Comparison of ENCODE assay signal across 21 mouse cellular contexts in the genomic region with DNA sequence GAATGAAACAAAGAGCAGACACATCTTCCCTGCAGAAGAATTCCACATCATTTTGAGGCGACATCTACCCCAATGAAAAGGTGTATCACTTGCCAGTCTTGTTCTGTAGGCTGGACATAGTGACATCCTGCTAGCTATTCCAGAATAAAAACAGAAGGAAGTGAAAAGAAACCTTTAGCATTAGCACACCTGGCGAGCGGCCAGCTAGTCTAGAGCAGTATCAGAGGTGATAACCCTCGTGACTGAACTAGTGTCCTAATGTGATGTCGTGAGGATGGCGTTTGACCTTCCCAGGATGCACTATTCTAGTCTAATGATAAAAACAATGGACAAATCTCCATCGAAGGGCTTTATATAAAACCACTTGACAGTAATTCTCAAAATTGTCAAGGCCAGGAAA. TPM values are rescaled to one million over a fixed set of nuclear protein-coding genes. Genes with fewer than 3 reads are reported as not detected.
"Had no signal": no experiment of that assay in that cellular context is flagged by ENCODE, and none has a peak within 500 bp of the region (broad histone marks: within the 10 kb centered on the region; RNA-seq: fewer than 3 reads in every experiment).

No protein-coding gene starts in this region.

- H3K4me2 ChIP-seq: limb, embryonic 13.5 days; lung, embryonic 14.5 days; midbrain, embryonic 13.5 days; neural tube, embryonic 12.5 days; neural tube, embryonic 15.5 days; stomach, embryonic 15.5 days had no signal

- DNase-seq: kidney, adult 18-20 months; kidney, adult 9 months; layer of hippocampus, adult 9-11 months; liver, postnatal 0 days; lung, embryonic 14.5 days; right cerebral cortex, adult 18-20 months; right cerebral cortex, postnatal 14 days; right cerebral cortex, postnatal 4 days; spleen, adult 18-20 months; thymus, postnatal 25 days had no signal

- H3K9me3 ChIP-seq: limb, embryonic 10.5 days; limb, embryonic 13.5 days; midbrain, embryonic 13.5 days; neural tube, embryonic 12.5 days; neural tube, embryonic 15.5 days; stomach, embryonic 15.5 days had no signal

- H3K9ac ChIP-seq: limb, embryonic 13.5 days; liver, postnatal 0 days; lung, embryonic 14.5 days; midbrain, embryonic 13.5 days; neural tube, embryonic 12.5 days; neural tube, embryonic 15.5 days; stomach, embryonic 15.5 days had no signal

- H3K36me3 ChIP-seq: limb, embryonic 10.5 days; limb, embryonic 13.5 days; midbrain, embryonic 13.5 days; neural tube, embryonic 12.5 days; neural tube, embryonic 15.5 days; stomach, embryonic 15.5 days had no signal

- H3K4me3 ChIP-seq: layer of hippocampus, adult 2 months; limb, embryonic 10.5 days; limb, embryonic 13.5 days; midbrain, embryonic 13.5 days; neural tube, embryonic 12.5 days; neural tube, embryonic 15.5 days; stomach, embryonic 15.5 days had no signal

- H3K27ac ChIP-seq: kidney, postnatal 0 days; layer of hippocampus, adult 2 months; limb, embryonic 10.5 days; limb, embryonic 13.5 days; macrophage; midbrain, embryonic 13.5 days; neural tube, embryonic 12.5 days; neural tube, embryonic 15.5 days; stomach, embryonic 15.5 days had no signal

- ATAC-seq: liver, postnatal 0 days; lung, postnatal 0 days; midbrain, embryonic 13.5 days had no signal

- H3K27me3 ChIP-seq: limb, embryonic 13.5 days; midbrain, embryonic 13.5 days; neural tube, embryonic 12.5 days; neural tube, embryonic 15.5 days; stomach, embryonic 15.5 days had no signal

- H3K4me1 ChIP-seq: limb, embryonic 10.5 days; limb, embryonic 13.5 days; midbrain, embryonic 13.5 days; neural tube, embryonic 12.5 days; neural tube, embryonic 15.5 days; stomach, embryonic 15.5 days had no signal

RNA-seq across cellular contexts. Expression of gene Pip5k1b, which starts 33.7 kb away (rescaled TPM):
- polyA plus RNA-seq: liver, adult 2 months had no signal
